In the genomic region with DNA sequence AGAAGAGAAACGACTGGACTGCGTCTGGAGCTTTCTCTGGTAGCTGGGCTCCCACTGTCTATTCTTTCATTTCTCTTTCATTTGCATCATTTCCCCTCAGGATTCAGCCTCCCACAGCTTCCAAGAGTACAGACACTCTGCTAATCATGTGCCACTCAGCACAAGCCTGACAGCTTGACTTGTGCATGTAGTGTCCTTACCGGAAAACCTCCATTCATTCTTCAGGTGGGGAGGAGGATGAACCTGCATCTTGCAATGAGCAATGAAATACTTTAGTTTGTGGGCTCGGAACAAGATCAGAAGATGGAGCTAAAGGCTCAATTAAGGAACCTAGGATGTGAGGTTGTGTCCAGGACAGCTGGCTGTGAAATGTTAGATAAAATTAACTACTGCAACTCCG, we compare ENCODE assay signal across 8 mouse cellular contexts.
DNase-seq lines count a peak whose midpoint lies in the region; ATAC-seq and TF ChIP-seq lines count a peak whose summit lies in the region.

No protein-coding gene starts in this region.

- H3K9ac ChIP-seq in lung, postnatal 0 days (replicated peaks; ENCODE audit: low read depth), result peak overlapping the region; percentile 26; the same call in 1 of the 2 replicates
- H3K9ac ChIP-seq in liver, embryonic 11.5 days (ENCODE audit: low read depth, low read length), result no peak overlapping the region; the same call in 1 of the 2 replicates

- no peak overlapping the region for H3K27ac ChIP-seq in lung, postnatal 0 days (ENCODE audit: low read length)
- peak overlapping the region; percentile 11; the same call in 1 of the 2 replicates for H3K27ac ChIP-seq in liver, embryonic 11.5 days (ENCODE audit: low read depth, low read length)
- no peak overlapping the region for H3K27ac ChIP-seq in small intestine, adult 2 months (ENCODE audit: insufficient read depth, low read depth, low read length)
- H3K27ac ChIP-seq in kidney, adult 2 months (ENCODE audit: insufficient read depth, low read depth, low read length), result no peak overlapping the region

- no peak for TF ChIP-seq POLR2A in small intestine, adult 2 months (IDR thresholded peaks at IDR 0.05; ENCODE audit: low read depth, low read length)
- no peak for TF ChIP-seq POLR2A in kidney, adult 2 months (IDR thresholded peaks at IDR 0.05; ENCODE audit: low read depth, low read length)

- no peaks in the 10 kb centered on the region for H3K27me3 ChIP-seq in lung, postnatal 0 days (replicated peaks; ENCODE audit: insufficient read depth, low read length)
- H3K27me3 ChIP-seq in liver, embryonic 11.5 days (replicated peaks; ENCODE audit: control insufficient read depth, insufficient read depth, low read length), result no peaks in the 10 kb centered on the region
- no peaks in the 10 kb centered on the region for H3K27me3 ChIP-seq in small intestine, adult 2 months (ENCODE audit: control insufficient read depth, insufficient read depth, low read length)
- H3K27me3 ChIP-seq in kidney, adult 2 months (replicated peaks; ENCODE audit: control insufficient read depth, insufficient read depth, low read length), result no peaks in the 10 kb centered on the region

- TF ChIP-seq CTCF in lung, postnatal 0 days (IDR thresholded peaks at IDR 0.05), result no peak
- no peak for TF ChIP-seq CTCF in small intestine, adult 2 months (IDR thresholded peaks at IDR 0.05; ENCODE audit: extremely low read depth, insufficient read length, insufficient replicate concordance, low read depth, low read length)
- TF ChIP-seq CTCF in kidney, adult 2 months (conservative IDR thresholded peaks at IDR 0.05; ENCODE audit: insufficient read depth, insufficient read length, low read depth, low read length), result no peak

- peak overlapping the region; percentile 46 for H3K4me3 ChIP-seq in lung, postnatal 0 days (ENCODE audit: low read depth, low read length)
- peak overlapping the region; percentile 59 for H3K4me3 ChIP-seq in liver, embryonic 11.5 days (ENCODE audit: low read depth, low read length)
- peak overlapping the region; percentile 62 for H3K4me3 ChIP-seq in small intestine, adult 2 months (ENCODE audit: low read depth, low read length)
- no peak overlapping the region; the same call in 1 of the 2 replicates for H3K4me3 ChIP-seq in kidney, adult 2 months (ENCODE audit: insufficient read depth, low read depth, low read length)

- peak; percentile 22 for ATAC-seq in cerebellum, adult (ENCODE audit: insufficient number of reproducible peaks, low FRiP score, low TSS enrichment)
- ATAC-seq in lung, postnatal 0 days, result no peak
- ATAC-seq in granulocyte monocyte progenitor cell, adult 5-6 weeks (replicated peaks; ENCODE audit: poor library complexity, severe bottlenecking), result peak; percentile 12
- ATAC-seq in liver, embryonic 11.5 days (replicated peaks; ENCODE audit: low FRiP score), result no peak

- H3K4me1 ChIP-seq in lung, postnatal 0 days (ENCODE audit: insufficient read depth, low read depth, low read length), result peaks cover 9% of the 10 kb centered on the region; the same call in 1 of the 2 replicates
- no peaks in the 10 kb centered on the region; the same call in 1 of the 2 replicates for H3K4me1 ChIP-seq in liver, embryonic 11.5 days (replicated peaks; ENCODE audit: control insufficient read depth, insufficient read depth, low read length)
- peaks cover 11% of the 10 kb centered on the region; the same call in 1 of the 2 replicates for H3K4me1 ChIP-seq in small intestine, adult 2 months (ENCODE audit: control insufficient read depth, insufficient read depth, insufficient read length, low read length)
- H3K4me1 ChIP-seq in kidney, adult 2 months (ENCODE audit: control insufficient read depth, insufficient read depth, low read length), result peaks cover 3% of the 10 kb centered on the region; the same call in 1 of the 2 replicates

- H3K9me3 ChIP-seq in lung, postnatal 0 days (ENCODE audit: low read length), result no peaks in the 10 kb centered on the region
- H3K9me3 ChIP-seq in liver, embryonic 11.5 days (ENCODE audit: control insufficient read depth, low read length), result no peaks in the 10 kb centered on the region

- 4% methylated on average over 5 of the region's 5 CpGs for WGBS in lung, postnatal 0 days
- WGBS in liver, embryonic 11.5 days, result 13% methylated on average over 5 of the region's 5 CpGs
- WGBS in small intestine, adult 2 months, result 1% methylated on average over 5 of the region's 5 CpGs
- WGBS in kidney, adult 2 months, result 7% methylated on average over 5 of the region's 5 CpGs

- TF ChIP-seq EP300 in lung, postnatal 0 days (IDR thresholded peaks at IDR 0.05), result no peak

- H3K36me3 ChIP-seq in lung, postnatal 0 days (ENCODE audit: insufficient read depth, low read length), result no peaks in the 10 kb centered on the region
- H3K36me3 ChIP-seq in liver, embryonic 11.5 days (ENCODE audit: control insufficient read depth, insufficient read depth, low read length), result no peaks in the 10 kb centered on the region
- no peaks in the 10 kb centered on the region for H3K36me3 ChIP-seq in small intestine, adult 2 months (ENCODE audit: control insufficient read depth, insufficient read depth, low read length)
- no peaks in the 10 kb centered on the region for H3K36me3 ChIP-seq in kidney, adult 2 months (ENCODE audit: control insufficient read depth, insufficient read depth, low read length)

- DNase-seq in cerebellum, adult 11 months, result no peak
- DNase-seq in lung, postnatal 0 days (ENCODE audit: low spot score), result peak; percentile 7
- DNase-seq in lung, adult 18-20 months, result no peak
- DNase-seq in liver, embryonic 11.5 days (ENCODE audit: low spot score), result no peak
- no peak for DNase-seq in kidney, adult 2 months

- H3K4me2 ChIP-seq in lung, postnatal 0 days (replicated peaks; ENCODE audit: low read depth, low read length), result peak overlapping the region; percentile 94
- peak overlapping the region; percentile 94 for H3K4me2 ChIP-seq in liver, embryonic 11.5 days

Comparison
In these comparisons a context has a peak if more than half of its experiments do, and no peak if none do; other contexts are left out.
1. ATAC-seq: peak in cerebellum, adult (single experiment) and granulocyte monocyte progenitor cell, adult 5-6 weeks (single experiment); none in lung, postnatal 0 days (single experiment) and liver, embryonic 11.5 days (single experiment).